Mouse (Mus musculus): ENCODE measurements around the gene Gpr108. TPM values are rescaled to one million over a fixed set of nuclear protein-coding genes. Genes with fewer than 3 reads are reported as not detected.

Gpr108 gene
- total RNA-seq, 2 experiments from 2014 or later, result 18.1 to 19.3 TPM

- peak; percentile 81 to 87 for DNase-seq (ENCODE audit: low spot score in 2 of 2)
- intact Hi-C loops (cut with DNase I), result loop anchor here (2.0 kb wide), 1 partner anchor 27 kb away; no protein-coding TSS in a partner anchor
Measured at GRCm38 (mm10) chr17:57249186-57250181, 1.2 kb upstream of the Gpr108 start, which contains the start of gene Trip10. TSS of gene Trip10 (plus strand) at chr17:57249455.

GRCm38 (mm10) chr17:57248771-57249170 is 525 bp upstream of the Gpr108 start:
- intact Hi-C loops (cut with DNase I), result loop anchor here (1.0 to 2.0 kb wide), 2 partner anchors 28 to 87 kb away; no protein-coding TSS in a partner anchor
- DNase-seq (ENCODE audit: low spot score in 2 of 2), result peak; percentile 16 to 29

GRCm38 (mm10) chr17:57247393-57248200 is 649 bp downstream of the Gpr108 start:
- intact Hi-C loops (cut with DNase I), result loop anchor here (1.0 to 2.0 kb wide), 2 partner anchors 29 to 88 kb away; no protein-coding TSS in a partner anchor

GRCm38 (mm10) chr17:57246663-57247392 is 1.4 kb downstream of the Gpr108 start:
- intact Hi-C loops (cut with DNase I), result no loop called here
- DNase-seq (ENCODE audit: low spot score in 2 of 2), result no peak

More at GRCm38 (mm10) chr17:57247393-57248200, 649 bp downstream of the Gpr108 start:
- DNase-seq (ENCODE audit: low spot score in 2 of 2), result peak; percentile 95 to 99

- DNase-seq (ENCODE audit: low spot score in 2 of 2), result no peak
- intact Hi-C loops (cut with DNase I), result no loop called here
Measured at GRCm38 (mm10) chr17:57245311-57245929, 2.8 kb downstream of the Gpr108 start.

- intact Hi-C loops (cut with DNase I), result no loop called here
- no peak for DNase-seq (ENCODE audit: low spot score in 2 of 2)
Measured at GRCm38 (mm10) chr17:57243650-57244370, 4.4 kb downstream of the Gpr108 start.

- DNase-seq (ENCODE audit: low spot score in 2 of 2), result no peak
- intact Hi-C loops (cut with DNase I), result no loop called here
Measured at GRCm38 (mm10) chr17:57237181-57237580, 11.1 kb downstream of the Gpr108 start.

- DNase-seq (ENCODE audit: low spot score in 2 of 2), result no peak
- intact Hi-C loops (cut with DNase I), result no loop called here
Measured at GRCm38 (mm10) chr17:57235803-57236202, 12.4 kb downstream of the Gpr108 start.

- intact Hi-C loops (cut with DNase I), result no loop called here
- DNase-seq (ENCODE audit: low spot score in 2 of 2), result no peak
Measured at GRCm38 (mm10) chr17:57234254-57234928, 13.9 kb downstream of the Gpr108 start.

- intact Hi-C loops (cut with DNase I), result no loop called here
- no peak for DNase-seq (ENCODE audit: low spot score in 2 of 2)
Measured at GRCm38 (mm10) chr17:57233038-57233437, 15.2 kb downstream of the Gpr108 start.

GRCm38 (mm10) chr17:57232200-57232599 is 16.0 kb downstream of the Gpr108 start:
- DNase-seq (ENCODE audit: low spot score in 2 of 2), result no peak
- intact Hi-C loops (cut with DNase I), result no loop called here

- DNase-seq (ENCODE audit: low spot score in 2 of 2), result no peak
- intact Hi-C loops (cut with DNase I), result no loop called here
Measured at GRCm38 (mm10) chr17:57231321-57231771, 16.9 kb downstream of the Gpr108 start.

- intact Hi-C loops (cut with DNase I), result no loop called here
- no peak for DNase-seq (ENCODE audit: low spot score in 2 of 2)
Measured at GRCm38 (mm10) chr17:57230728-57231125, 17.5 kb downstream of the Gpr108 start.

GRCm38 (mm10) chr17:57229851-57230727 is 18.2 kb downstream of the Gpr108 start:
- intact Hi-C loops (cut with DNase I), result no loop called here
- no peak for DNase-seq (ENCODE audit: low spot score in 2 of 2)

GRCm38 (mm10) chr17:57228873-57229272 is 19.4 kb downstream of the Gpr108 start:
- DNase-seq (ENCODE audit: low spot score in 2 of 2), result no peak
- intact Hi-C loops (cut with DNase I), result no loop called here

- intact Hi-C loops (cut with DNase I), result no loop called here
- no peak for DNase-seq (ENCODE audit: low spot score in 2 of 2)
Measured at GRCm38 (mm10) chr17:57228014-57228413, 20.2 kb downstream of the Gpr108 start, which contains the start of gene C3. TSS of gene C3 (minus strand) at chr17:57228136.
